Mouse (Mus musculus): ENCODE results near the gene 2200002J24Rik. TPM values are rescaled to one million over a fixed set of nuclear protein-coding genes. Genes with fewer than 3 reads are reported as not detected.

The 2200002J24Rik gene
- total RNA-seq, 1 experiment = 2.4 TPM

DNA sequence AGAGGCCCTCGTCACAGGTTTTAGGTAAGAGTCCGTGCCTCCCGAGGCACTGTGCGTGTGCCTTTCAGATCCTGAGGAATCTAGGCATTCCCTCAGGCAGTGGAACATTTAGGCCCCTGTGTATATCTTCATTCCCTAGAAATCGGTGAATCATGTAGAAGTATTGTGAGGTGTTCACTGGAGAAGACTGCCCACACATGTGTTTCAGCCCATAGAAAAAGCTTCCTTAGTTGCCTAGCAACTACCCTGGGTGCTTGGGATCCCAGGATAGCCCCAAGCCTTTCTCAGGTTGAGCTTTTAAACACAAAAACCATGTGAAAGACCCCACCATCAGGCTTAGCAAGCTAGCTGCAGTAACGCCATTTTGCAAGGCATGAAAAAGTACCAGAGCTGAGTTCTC is 10.4 kb upstream of the 2200002J24Rik start:
- TF ChIP-seq ZNF384 (IDR thresholded peaks at IDR 0.05; ENCODE audit: low read depth, low read length) (no peak), CHD2 (IDR thresholded peaks at IDR 0.05; ENCODE audit: low read depth, low read length) (no peak), HCFC1 (IDR thresholded peaks at IDR 0.05; ENCODE audit: borderline replicate concordance, insufficient read depth, low read length) (no peak), ZC3H11A (IDR thresholded peaks at IDR 0.05; ENCODE audit: borderline replicate concordance, low read depth, low read length) (no peak), MAFK (IDR thresholded peaks at IDR 0.05; ENCODE audit: insufficient read depth, low read depth, low read length) (no peak)
- in situ Hi-C loops (cut with MboI; ENCODE audit: low sequenced_read_pairs in 2 of 2, unreplicated experiment in 2 of 2) = no loop called here
- Histone ChIP-seq H3K9ac (ENCODE audit: insufficient read depth, low read depth, low read length, poor library complexity, severe bottlenecking) (no peak overlapping the region), H3K4me3 (ENCODE audit: insufficient read depth in 1 of 2, low read depth in 1 of 2, low read length in 2 of 2, poor library complexity in 1 of 2, severe bottlenecking in 1 of 2) (no peak overlapping the region), H3K27ac (ENCODE audit: insufficient read depth, low read depth, low read length, poor library complexity, severe bottlenecking) (no peak overlapping the region), H3K9me3 (ENCODE audit: control insufficient read depth, insufficient read depth, low read depth, low read length) (no peaks in the 10 kb centered on the region), H3K36me3 (ENCODE audit: control insufficient read depth, insufficient read depth, low read length, poor library complexity, severe bottlenecking) (no peaks in the 10 kb centered on the region), H3K4me1 (ENCODE audit: control insufficient read depth in 2 of 2, insufficient read depth in 2 of 2, low read length in 2 of 2, poor library complexity in 1 of 2) (no peaks in the 10 kb centered on the region)
- no peak for DNase-seq (ENCODE audit: low read depth, low spot score)

DNA sequence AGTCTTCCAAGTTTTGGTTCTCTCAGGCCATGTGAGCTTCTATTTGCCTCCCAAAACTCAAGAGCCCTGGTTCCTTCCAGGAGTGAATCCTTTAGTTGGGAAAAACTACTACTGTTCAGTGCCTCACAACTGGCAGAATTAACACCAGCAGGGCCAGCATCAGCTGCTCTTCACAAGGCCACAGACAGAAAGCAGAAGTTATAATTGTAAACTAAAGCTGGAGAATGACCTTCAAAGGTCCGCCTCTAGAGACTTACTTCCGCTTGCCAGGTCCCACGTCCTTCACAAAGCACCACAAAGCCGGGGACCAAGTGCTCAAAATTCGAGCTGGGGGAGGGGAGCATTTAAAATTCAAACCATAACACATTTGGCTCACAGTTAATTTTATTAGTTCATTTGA is 625 bp upstream of the 2200002J24Rik start:
- H3K27ac ChIP-seq (ENCODE audit: insufficient read depth, low read depth, low read length, poor library complexity, severe bottlenecking) = no peak overlapping the region
- in situ Hi-C loops (cut with MboI; ENCODE audit: low sequenced_read_pairs in 2 of 2, unreplicated experiment in 2 of 2) = no loop called here
- no peak overlapping the region for H3K4me3 ChIP-seq (ENCODE audit: insufficient read depth in 1 of 2, low read depth in 1 of 2, low read length in 2 of 2, poor library complexity in 1 of 2, severe bottlenecking in 1 of 2)
- no peak for DNase-seq (ENCODE audit: low read depth, low spot score)
- H3K4me1 ChIP-seq (ENCODE audit: control insufficient read depth in 2 of 2, insufficient read depth in 2 of 2, low read length in 2 of 2, poor library complexity in 1 of 2) = peaks cover 0 to 5% of the 10 kb centered on the region in 2 experiments; a peak in 1 of 4 replicates
- H3K9ac ChIP-seq (ENCODE audit: insufficient read depth, low read depth, low read length, poor library complexity, severe bottlenecking) = no peak overlapping the region
- H3K9me3 ChIP-seq (ENCODE audit: control insufficient read depth, insufficient read depth, low read depth, low read length) = no peaks in the 10 kb centered on the region
- no peaks in the 10 kb centered on the region for H3K36me3 ChIP-seq (ENCODE audit: control insufficient read depth, insufficient read depth, low read length, poor library complexity, severe bottlenecking)
- TF ChIP-seq HCFC1 (IDR thresholded peaks at IDR 0.05; ENCODE audit: borderline replicate concordance, insufficient read depth, low read length) (no peak), MAFK (IDR thresholded peaks at IDR 0.05; ENCODE audit: insufficient read depth, low read depth, low read length) (no peak), ZC3H11A (IDR thresholded peaks at IDR 0.05; ENCODE audit: borderline replicate concordance, low read depth, low read length) (no peak), ZNF384 (IDR thresholded peaks at IDR 0.05; ENCODE audit: low read depth, low read length) (no peak), CHD2 (IDR thresholded peaks at IDR 0.05; ENCODE audit: low read depth, low read length) (no peak)

GRCm38 (mm10) chr7:30706214-30706882 is 7.6 kb downstream of the 2200002J24Rik start:
- in situ Hi-C loops (cut with MboI; ENCODE audit: low sequenced_read_pairs in 2 of 2, unreplicated experiment in 2 of 2) = no loop called here
- no peak for DNase-seq (ENCODE audit: low read depth, low spot score)
- no peak overlapping the region for H3K9ac ChIP-seq (ENCODE audit: insufficient read depth, low read depth, low read length, poor library complexity, severe bottlenecking)

DNA sequence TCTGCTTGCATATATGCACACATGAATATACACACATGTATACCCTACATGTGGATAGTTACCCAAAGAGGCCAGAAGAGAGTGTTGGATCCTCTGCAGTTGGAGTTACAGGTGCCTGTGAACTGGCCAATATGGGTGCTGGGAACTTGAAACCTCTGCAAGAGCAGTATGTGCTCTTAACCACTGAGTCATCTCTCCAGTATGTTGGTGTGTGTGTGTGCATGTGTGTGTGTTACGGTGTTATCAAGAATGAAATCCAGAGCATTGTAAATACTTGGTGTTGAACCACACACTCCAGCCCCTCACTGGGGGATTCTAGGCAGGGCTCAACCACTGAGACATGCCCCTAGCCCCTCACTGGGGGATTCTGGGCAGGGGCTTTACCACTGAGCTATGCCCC is 8.7 kb downstream of the 2200002J24Rik start:
- Histone ChIP-seq H3K9me3 (ENCODE audit: control insufficient read depth, insufficient read depth, low read depth, low read length) (no peaks in the 10 kb centered on the region), H3K36me3 (ENCODE audit: control insufficient read depth, insufficient read depth, low read length, poor library complexity, severe bottlenecking) (no peaks in the 10 kb centered on the region)
- in situ Hi-C loops (cut with MboI; ENCODE audit: low sequenced_read_pairs in 2 of 2, unreplicated experiment in 2 of 2) = no loop called here

More at GRCm38 (mm10) chr7:30706214-30706882, 7.6 kb downstream of the 2200002J24Rik start:
- no peaks in the 10 kb centered on the region for H3K4me1 ChIP-seq (ENCODE audit: control insufficient read depth in 2 of 2, insufficient read depth in 2 of 2, low read length in 2 of 2, poor library complexity in 1 of 2)
- no peak overlapping the region for H3K27ac ChIP-seq (ENCODE audit: insufficient read depth, low read depth, low read length, poor library complexity, severe bottlenecking)
- TF ChIP-seq MAFK (IDR thresholded peaks at IDR 0.05; ENCODE audit: insufficient read depth, low read depth, low read length) = no peak
- TF ChIP-seq HCFC1 (IDR thresholded peaks at IDR 0.05; ENCODE audit: borderline replicate concordance, insufficient read depth, low read length) = no peak
- no peak for TF ChIP-seq ZC3H11A (IDR thresholded peaks at IDR 0.05; ENCODE audit: borderline replicate concordance, low read depth, low read length)
- TF ChIP-seq CHD2 (IDR thresholded peaks at IDR 0.05; ENCODE audit: low read depth, low read length) = no peak
- TF ChIP-seq ZNF384 (IDR thresholded peaks at IDR 0.05; ENCODE audit: low read depth, low read length) = no peak
- no peak overlapping the region for H3K4me3 ChIP-seq (ENCODE audit: insufficient read depth in 1 of 2, low read depth in 1 of 2, low read length in 2 of 2, poor library complexity in 1 of 2, severe bottlenecking in 1 of 2)
- H3K36me3 ChIP-seq (ENCODE audit: control insufficient read depth, insufficient read depth, low read length, poor library complexity, severe bottlenecking) = no peaks in the 10 kb centered on the region
- no peaks in the 10 kb centered on the region for H3K9me3 ChIP-seq (ENCODE audit: control insufficient read depth, insufficient read depth, low read depth, low read length)

More for the DNA sequence above, 8.7 kb downstream of the 2200002J24Rik start:
- H3K4me1 ChIP-seq (ENCODE audit: control insufficient read depth in 2 of 2, insufficient read depth in 2 of 2, low read length in 2 of 2, poor library complexity in 1 of 2) = no peaks in the 10 kb centered on the region
- no peak overlapping the region for H3K9ac ChIP-seq (ENCODE audit: insufficient read depth, low read depth, low read length, poor library complexity, severe bottlenecking)
- H3K27ac ChIP-seq (ENCODE audit: insufficient read depth, low read depth, low read length, poor library complexity, severe bottlenecking) = no peak overlapping the region
- no peak for TF ChIP-seq ZNF384 (IDR thresholded peaks at IDR 0.05; ENCODE audit: low read depth, low read length)
- no peak for TF ChIP-seq ZC3H11A (IDR thresholded peaks at IDR 0.05; ENCODE audit: borderline replicate concordance, low read depth, low read length)
- no peak for TF ChIP-seq MAFK (IDR thresholded peaks at IDR 0.05; ENCODE audit: insufficient read depth, low read depth, low read length)
- no peak for TF ChIP-seq CHD2 (IDR thresholded peaks at IDR 0.05; ENCODE audit: low read depth, low read length)
- TF ChIP-seq HCFC1 (IDR thresholded peaks at IDR 0.05; ENCODE audit: borderline replicate concordance, insufficient read depth, low read length) = no peak
- H3K4me3 ChIP-seq (ENCODE audit: insufficient read depth in 1 of 2, low read depth in 1 of 2, low read length in 2 of 2, poor library complexity in 1 of 2, severe bottlenecking in 1 of 2) = no peak overlapping the region
- DNase-seq (ENCODE audit: low read depth, low spot score) = no peak
